Mouse (Mus musculus): Measurements from ENCODE around the gene Gpr135.

GRCm38 (mm10) chr12:72038866-72039265 lies 32.1 kb downstream of the Gpr135 start:
- TF ChIP-seq CTCF (IDR thresholded peaks at IDR 0.05; ENCODE audit: low read depth) (no peak), EP300 (IDR thresholded peaks at IDR 0.05; ENCODE audit: low read depth) (no peak)
